Mouse (Mus musculus) heart, embryonic 13.5 days (tissue): ENCODE measurements around the gene Olfr576. TPM values are rescaled to one million over a fixed set of nuclear protein-coding genes. Genes with fewer than 3 reads are reported as not detected.

Experiments used
- ATAC-seq: fragments of 200-750 bp; cut with Nextera tagmentation; 2 replicates; pipeline ENCODE4 v1.8.0; 2017; ENCODE audit warnings: moderate TSS enrichment; ENCODE audit not compliant: insufficient number of reproducible peaks, low FRiP score, low TSS enrichment; ENCODE audit errors: extremely low read depth
- H3K27ac ChIP-seq: fragments of 300-500 bp; sonication (generic); replicated peaks from 2 replicates; pipeline ENCODE4 v1.5.1; 2015; ENCODE audit warnings: moderate library complexity, mild to moderate bottlenecking, inconsistent platforms
- H3K27me3 ChIP-seq: fragments of 300-500 bp; sonication (generic); replicated peaks from 2 replicates; pipeline ENCODE4 v1.6.1; 2015; ENCODE audit warnings: mild to moderate bottlenecking, inconsistent platforms
- H3K36me3 ChIP-seq: fragments of 300-500 bp; sonication (generic); 2 replicates; pipeline ENCODE4 v1.6.1; 2015; ENCODE audit warnings: mild to moderate bottlenecking, inconsistent platforms
- H3K4me1 ChIP-seq: fragments of 300-500 bp; sonication (generic); 2 replicates; pipeline ENCODE4 v1.6.1; 2015; ENCODE audit warnings: inconsistent platforms
- H3K4me2 ChIP-seq: fragments of 300-500 bp; sonication (generic); 2 replicates; pipeline ENCODE4 v1.6.1; 2015; ENCODE audit warnings: inconsistent platforms, mild to moderate bottlenecking, moderate library complexity
- H3K4me3 ChIP-seq: fragments of 300-500 bp; sonication (generic); 2 replicates; pipeline ENCODE4 v1.5.1; 2015; ENCODE audit warnings: moderate library complexity, mild to moderate bottlenecking, inconsistent platforms
- H3K9ac ChIP-seq: fragments of 300-500 bp; sonication (generic); 2 replicates; pipeline ENCODE4 v1.6.1; 2015; ENCODE audit warnings: inconsistent platforms, mild to moderate bottlenecking, moderate library complexity
- H3K9me3 ChIP-seq: fragments of 300-500 bp; sonication (generic); 2 replicates; pipeline ENCODE4 v1.6.1; 2016; ENCODE audit warnings: inconsistent platforms
- WGBS: fragments of 180-500 bp; shearing (Covaris S2); methylation state at CpG from one replicate; pipeline ENCODE4 v1.1.7; 2015; ENCODE audit warnings: mixed read lengths; 5-methylcytosine and 5-hydroxymethylcytosine counted together
- polyA plus RNA-seq: library from polyadenylated mRNA; unstranded; fragments of >200 nt; fragmentation: Nextera tagmentation; extraction: Ambion mirVana; gene quantifications from 2 replicates; pipeline ENCODE4 v1.2.1, GENCODE M21; 2015

Gene Olfr576
- polyA plus RNA-seq, 1 experiment from 2014 or later, result not detected

DNA sequence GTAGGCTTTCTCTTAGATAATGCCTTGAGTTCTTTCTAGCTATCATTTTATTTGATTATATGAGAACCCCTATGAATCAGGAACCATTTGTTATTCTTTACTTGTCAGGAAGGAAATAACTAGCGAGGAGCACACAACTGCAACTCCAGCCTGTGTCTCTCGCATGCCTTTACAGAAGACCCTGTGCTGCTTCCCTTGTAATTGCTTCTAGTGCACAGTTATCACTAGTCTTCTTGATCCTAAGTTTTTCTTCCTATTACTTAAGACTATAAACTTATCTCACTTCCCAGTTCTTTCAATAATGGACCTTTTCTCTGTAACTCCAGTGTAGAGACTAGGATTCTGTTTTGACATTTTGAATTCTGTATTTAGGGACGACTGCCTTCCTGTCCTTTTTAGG is 4.3 kb upstream of the Olfr576 start:
- ATAC-seq, result no peak
- Histone ChIP-seq H3K27me3 (no peaks in the 10 kb centered on the region), H3K9ac (no peak overlapping the region), H3K4me3 (no peak overlapping the region), H3K4me1 (no peaks in the 10 kb centered on the region), H3K27ac (0 out of 2 replicates have a peak overlapping the region, but pooled peaks have one; percentile 15), H3K4me2 (no peak overlapping the region), H3K9me3 (no peaks in the 10 kb centered on the region), H3K36me3 (no peaks in the 10 kb centered on the region)
- WGBS, result 64% methylated on average over 3 of the region's 3 CpGs

DNA sequence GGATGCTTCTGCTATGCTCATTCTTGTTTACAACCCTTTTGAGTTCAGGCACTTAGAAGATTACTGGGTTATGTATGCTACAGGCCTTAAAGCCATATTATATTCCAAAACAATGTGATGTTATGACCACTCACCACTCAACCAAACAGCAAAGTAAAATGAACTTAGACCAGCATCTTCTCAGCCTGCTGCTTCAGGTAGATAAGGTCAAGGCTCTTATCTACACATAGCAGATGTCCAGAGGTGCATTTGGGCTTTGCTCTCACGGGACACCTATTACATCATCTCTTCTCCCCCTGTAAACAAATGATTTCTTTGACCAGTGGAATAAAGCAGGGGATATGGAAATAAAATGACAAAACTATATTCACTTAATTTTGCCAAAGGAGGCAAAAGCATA is 3.9 kb upstream of the Olfr576 start, which contains the start of gene Olfr575:
Gene Olfr575 (minus strand): TSS at position 183 of the 400 bp plus-strand sequence.
- Histone ChIP-seq H3K9ac (no peak within 1 kb of the TSS), H3K27me3 (no peaks in the 10 kb centered on the region), H3K4me3 (no peak within 1 kb of the TSS), H3K27ac (0 out of 2 replicates have a peak within 1 kb of the TSS, but pooled peaks have one; percentile 15), H3K9me3 (no peaks in the 10 kb centered on the region), H3K36me3 (no peaks in the 10 kb centered on the region), H3K4me1 (no peaks in the 10 kb centered on the region), H3K4me2 (no peak within 1 kb of the TSS)
- ATAC-seq, result peak; percentile 95
- WGBS, result 39% methylated on average over 1 of the region's 1 CpGs

DNA sequence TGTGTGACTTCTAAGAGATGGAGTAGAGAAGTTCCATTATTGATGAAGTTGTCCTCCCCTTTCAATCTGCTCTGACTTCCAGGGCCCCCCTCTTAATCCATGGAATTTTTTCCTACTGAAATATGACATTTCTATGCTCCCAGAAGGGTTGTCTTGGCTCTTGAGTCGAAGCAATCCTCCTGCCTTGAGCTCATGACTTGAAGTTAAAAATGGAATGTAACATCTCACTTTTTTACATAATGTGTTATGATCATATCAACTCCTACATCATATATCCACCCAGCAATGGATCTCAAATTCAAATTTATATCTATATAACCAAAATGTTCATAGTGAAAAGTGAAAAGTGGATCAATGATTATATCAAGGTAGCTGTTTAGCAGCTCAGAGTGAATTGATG is 11.9 kb downstream of the Olfr576 start:
- H3K27ac ChIP-seq, result no peak overlapping the region
- no peaks in the 10 kb centered on the region for H3K9me3 ChIP-seq
- no peaks in the 10 kb centered on the region for H3K4me1 ChIP-seq
- H3K4me2 ChIP-seq, result no peak overlapping the region
- H3K4me3 ChIP-seq, result no peak overlapping the region
- no peaks in the 10 kb centered on the region for H3K27me3 ChIP-seq
- H3K36me3 ChIP-seq, result no peaks in the 10 kb centered on the region
- no peak overlapping the region for H3K9ac ChIP-seq
- no peak for ATAC-seq
- 55% methylated on average over 1 of the region's 1 CpGs for WGBS

DNA sequence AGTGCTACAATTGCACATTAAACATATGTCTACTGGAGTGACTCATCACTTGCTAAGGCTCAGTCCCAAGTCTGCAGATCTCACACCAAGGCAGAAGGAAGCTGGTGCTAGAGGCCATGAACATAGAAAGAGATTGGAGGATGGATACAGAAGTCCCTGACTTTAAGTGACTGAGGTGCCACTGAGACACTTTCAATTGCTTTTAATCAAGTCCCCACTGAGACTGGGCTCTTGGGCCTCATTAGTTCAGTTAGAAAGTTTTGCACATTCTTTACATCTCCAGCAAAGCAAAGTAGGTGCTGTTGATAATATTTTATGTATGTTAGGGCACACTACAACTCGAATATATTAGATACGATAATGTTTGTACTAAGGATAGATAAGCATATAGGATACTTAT is 13.4 kb downstream of the Olfr576 start, which contains the start of gene Olfr577:
Gene Olfr577 (minus strand): TSS at position 101 of the 400 bp plus-strand sequence.
- H3K27ac ChIP-seq, result no peak within 1 kb of the TSS
- H3K36me3 ChIP-seq, result no peaks in the 10 kb centered on the region
- no peak within 1 kb of the TSS for H3K4me2 ChIP-seq
- no peak within 1 kb of the TSS for H3K4me3 ChIP-seq
- H3K4me1 ChIP-seq, result no peaks in the 10 kb centered on the region
- WGBS, result 79% methylated on average over 2 of the region's 2 CpGs
- H3K27me3 ChIP-seq, result no peaks in the 10 kb centered on the region
- H3K9ac ChIP-seq, result no peak within 1 kb of the TSS
- no peaks in the 10 kb centered on the region for H3K9me3 ChIP-seq
- no peak for ATAC-seq

DNA sequence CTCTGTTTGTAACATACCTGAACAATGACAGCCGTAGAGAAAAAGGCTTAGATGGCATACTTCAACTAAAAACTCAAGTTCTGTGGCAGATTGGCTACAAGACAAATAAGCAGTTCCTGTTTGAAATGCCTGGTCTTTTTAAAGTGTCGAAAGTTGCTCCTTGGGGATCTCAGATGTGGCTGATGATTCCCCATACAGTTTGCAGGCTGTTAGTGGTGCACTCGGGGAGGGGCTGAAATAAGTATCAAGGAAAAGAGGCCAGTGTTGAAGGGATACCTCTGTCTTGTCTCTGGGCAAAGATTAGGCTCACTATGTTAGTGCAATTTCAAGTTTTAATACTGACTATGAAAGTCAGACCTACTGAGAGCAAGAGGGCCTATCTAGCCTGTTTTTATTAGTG is 26.8 kb downstream of the Olfr576 start, which contains the start of gene Olfr578:
Gene Olfr578 (minus strand): TSS at position 101 of the 400 bp plus-strand sequence.
- WGBS, result 41% methylated on average over 3 of the region's 3 CpGs

More for the DNA sequence above, 26.8 kb downstream of the Olfr576 start, which contains the start of gene Olfr578:
- H3K9ac ChIP-seq, result no peak within 1 kb of the TSS
- H3K9me3 ChIP-seq, result no peaks in the 10 kb centered on the region
- H3K4me1 ChIP-seq, result no peaks in the 10 kb centered on the region
- H3K27ac ChIP-seq, result no peak within 1 kb of the TSS
- H3K27me3 ChIP-seq, result no peaks in the 10 kb centered on the region
- no peaks in the 10 kb centered on the region for H3K36me3 ChIP-seq
- H3K4me3 ChIP-seq, result no peak within 1 kb of the TSS
- no peak for ATAC-seq
- H3K4me2 ChIP-seq, result no peak within 1 kb of the TSS

Other genes with a start within 250 kb of the Olfr576 start
- gene Olfr33, start 243.6 kb upstream of the Olfr576 start, polyA plus RNA-seq, result not detected in 2 replicates
- not detected in 2 replicates for gene Olfr559, start 235.2 kb upstream of the Olfr576 start, polyA plus RNA-seq
- gene Olfr560, start 203.3 kb upstream of the Olfr576 start, polyA plus RNA-seq, result not detected in 2 replicates
- gene Olfr78, start 203.2 kb upstream of the Olfr576 start, polyA plus RNA-seq, result 0.16 TPM in 1 of 2 replicates, not detected in the other
- not detected in 2 replicates for gene Olfr561, start 191.4 kb upstream of the Olfr576 start, polyA plus RNA-seq
- gene Olfr564, start 159.2 kb upstream of the Olfr576 start, polyA plus RNA-seq, result not detected in 2 replicates
- not detected in 2 replicates for gene Olfr566, start 103.9 kb upstream of the Olfr576 start, polyA plus RNA-seq
- gene Olfr568, start 85.5 kb upstream of the Olfr576 start, polyA plus RNA-seq, result not detected in 2 replicates
- not detected in 2 replicates for gene Olfr569, start 71.8 kb upstream of the Olfr576 start, polyA plus RNA-seq
- gene Olfr570, start 68.1 kb upstream of the Olfr576 start, polyA plus RNA-seq, result not detected in 2 replicates
- not detected in 2 replicates for gene Olfr571, start 45.1 kb upstream of the Olfr576 start, polyA plus RNA-seq
- not detected in 2 replicates for gene Olfr572, start 38.3 kb upstream of the Olfr576 start, polyA plus RNA-seq
- gene Olfr573-ps1, start 20.1 kb upstream of the Olfr576 start, polyA plus RNA-seq, result not detected in 2 replicates
- gene Olfr574, start 14.2 kb upstream of the Olfr576 start, polyA plus RNA-seq, result not detected in 2 replicates
- not detected in 2 replicates for gene Olfr575, start 3.9 kb upstream of the Olfr576 start, polyA plus RNA-seq
- gene Olfr577, start 13.3 kb downstream of the Olfr576 start, polyA plus RNA-seq, result not detected in 2 replicates
- gene Olfr578, start 26.7 kb downstream of the Olfr576 start, polyA plus RNA-seq, result not detected in 2 replicates
- gene Olfr582, start 75.4 kb downstream of the Olfr576 start, polyA plus RNA-seq, result not detected in 2 replicates
- gene Olfr583, start 88.6 kb downstream of the Olfr576 start, polyA plus RNA-seq, result not detected in 2 replicates
- gene Olfr584, start 119.2 kb downstream of the Olfr576 start, polyA plus RNA-seq, result not detected in 2 replicates
- not detected in 2 replicates for gene Olfr585, start 135.1 kb downstream of the Olfr576 start, polyA plus RNA-seq
- not detected in 2 replicates for gene Olfr586, start 163.0 kb downstream of the Olfr576 start, polyA plus RNA-seq
- not detected in 2 replicates for gene Olfr588-ps1, start 178.2 kb downstream of the Olfr576 start, polyA plus RNA-seq
- gene Olfr589, start 193.7 kb downstream of the Olfr576 start, polyA plus RNA-seq, result not detected in 2 replicates
- gene Olfr591, start 215.7 kb downstream of the Olfr576 start, polyA plus RNA-seq, result not detected in 2 replicates
- gene Olfr592, start 222.1 kb downstream of the Olfr576 start, polyA plus RNA-seq, result not detected in 2 replicates
- gene Olfr593, start 249.2 kb downstream of the Olfr576 start, polyA plus RNA-seq, result not detected in 2 replicates